Mouse (Mus musculus) G1E-ER4 (cell line): ENCODE measurements around the gene Eci2. TPM values are rescaled to one million over a fixed set of nuclear protein-coding genes. Genes with fewer than 3 reads are reported as not detected.

Experiments used
- GATA1 ChIP-seq: IDR thresholded peaks from one replicate; pipeline ENCODE4 v1.8.0; 2012; ENCODE audit warnings: low read length, inconsistent platforms
- polyA plus RNA-seq: library from polyadenylated mRNA; stranded (reverse); fragments of >175 nt; gene quantifications from 2 replicates; pipeline ENCODE4 v1.2.3, GENCODE M21; 2012

Gene Eci2
- polyA plus RNA-seq, 1 experiment: 5.6 TPM

GRCm38 (mm10) chr13:34995925-34996324 is 31.0 kb downstream of the Eci2 start:
- TF ChIP-seq GATA1: no peak

GRCm38 (mm10) chr13:34993983-34994811 is 32.7 kb downstream of the Eci2 start:
- TF ChIP-seq GATA1: no peak

DNA sequence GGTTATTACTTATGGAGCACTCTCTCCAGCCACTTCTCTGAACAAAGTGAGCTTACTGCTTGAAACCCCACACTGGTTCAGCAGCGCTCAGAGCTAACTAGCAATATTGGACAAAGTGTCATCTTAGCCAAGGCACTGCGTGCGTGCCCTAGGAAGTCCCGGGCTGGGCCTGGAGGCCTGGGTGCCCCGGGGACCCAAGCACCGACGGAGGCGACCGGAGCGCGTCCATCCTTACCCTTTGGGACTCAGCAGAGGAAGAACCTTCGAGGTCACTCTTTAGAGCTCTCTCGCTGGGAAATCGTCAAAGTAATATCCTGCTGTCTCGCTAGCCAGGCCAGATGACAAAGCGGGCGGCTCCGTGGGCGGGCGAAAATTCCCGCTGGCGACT is 33.3 kb downstream of the Eci2 start:
- no peak for TF ChIP-seq GATA1

- TF ChIP-seq GATA1: no peak
Measured at GRCm38 (mm10) chr13:34993085-34993484, 33.8 kb downstream of the Eci2 start.

GRCm38 (mm10) chr13:34991581-34992273 is 35.2 kb downstream of the Eci2 start:
- no peak for TF ChIP-seq GATA1

GRCm38 (mm10) chr13:34977410-34977809 is 49.5 kb downstream of the Eci2 start:
- TF ChIP-seq GATA1: no peak

DNA sequence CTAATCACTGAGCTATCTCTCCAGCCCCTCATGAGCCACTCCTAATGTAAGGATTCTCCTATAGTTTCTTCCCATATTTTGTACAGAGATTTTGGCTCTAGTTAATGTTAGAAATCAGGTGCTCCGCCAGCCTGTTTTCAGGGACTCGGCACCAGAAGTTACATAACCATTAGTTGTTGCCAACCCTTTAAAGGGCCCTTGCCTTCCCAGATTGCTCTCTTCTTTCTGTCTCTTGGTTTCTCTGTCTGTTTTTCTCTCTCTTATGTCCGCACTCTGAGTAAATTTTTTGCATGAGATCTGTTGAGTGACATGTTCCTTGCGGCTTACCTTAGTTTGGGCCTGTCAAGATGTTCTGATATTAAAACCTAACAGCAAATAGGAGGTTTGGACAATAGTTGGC is 50.8 kb downstream of the Eci2 start:
- TF ChIP-seq GATA1: no peak

GRCm38 (mm10) chr13:34973770-34974169 is 53.1 kb downstream of the Eci2 start:
- TF ChIP-seq GATA1: no peak

DNA sequence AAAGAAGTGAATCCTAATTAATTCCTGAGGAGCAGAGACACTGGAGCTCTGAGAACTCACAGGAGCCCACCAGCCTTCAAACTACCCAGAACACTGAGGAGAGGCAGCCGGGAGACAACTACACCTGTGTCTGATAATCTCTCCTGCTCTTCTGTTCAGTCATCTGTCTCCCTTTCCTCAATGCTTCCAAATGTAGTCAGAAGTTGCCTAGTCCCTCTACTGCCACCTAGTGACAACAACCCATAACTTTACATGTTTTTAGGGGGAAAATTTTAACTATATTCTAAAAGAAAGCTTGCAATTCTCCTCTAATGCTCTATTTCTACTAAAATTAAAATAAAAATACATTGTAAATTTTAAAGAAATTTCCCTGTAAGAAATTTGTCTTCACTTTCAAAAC is 53.7 kb downstream of the Eci2 start:
- no peak for TF ChIP-seq GATA1

GRCm38 (mm10) chr13:34964866-34965265 is 62.0 kb downstream of the Eci2 start:
- no peak for TF ChIP-seq GATA1

DNA sequence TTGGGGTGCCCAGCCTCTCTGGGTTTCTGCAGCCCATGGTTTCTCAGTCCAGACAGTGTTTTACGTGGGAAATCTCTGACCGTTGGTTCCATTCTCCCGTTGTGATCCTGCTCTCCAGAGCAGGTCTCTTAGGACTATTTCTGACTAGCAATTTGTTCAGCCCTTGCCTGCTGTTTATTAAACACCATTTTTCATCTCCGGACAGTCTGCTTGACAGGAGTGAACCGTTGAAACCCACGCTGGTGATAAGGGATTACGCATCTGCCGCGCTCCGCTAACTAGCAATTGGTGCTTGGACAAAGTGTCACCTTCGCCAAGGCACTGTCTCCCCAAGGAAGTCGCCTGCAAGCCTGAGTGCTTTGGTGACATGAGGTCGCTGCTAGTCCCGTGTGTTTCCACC is 62.5 kb downstream of the Eci2 start:
- no peak for TF ChIP-seq GATA1

- no peak for TF ChIP-seq GATA1
Measured at GRCm38 (mm10) chr13:34963511-34964397, 63.1 kb downstream of the Eci2 start, which contains the start of gene Eci3. TSS of gene Eci3 (minus strand) at chr13:34963810.

DNA sequence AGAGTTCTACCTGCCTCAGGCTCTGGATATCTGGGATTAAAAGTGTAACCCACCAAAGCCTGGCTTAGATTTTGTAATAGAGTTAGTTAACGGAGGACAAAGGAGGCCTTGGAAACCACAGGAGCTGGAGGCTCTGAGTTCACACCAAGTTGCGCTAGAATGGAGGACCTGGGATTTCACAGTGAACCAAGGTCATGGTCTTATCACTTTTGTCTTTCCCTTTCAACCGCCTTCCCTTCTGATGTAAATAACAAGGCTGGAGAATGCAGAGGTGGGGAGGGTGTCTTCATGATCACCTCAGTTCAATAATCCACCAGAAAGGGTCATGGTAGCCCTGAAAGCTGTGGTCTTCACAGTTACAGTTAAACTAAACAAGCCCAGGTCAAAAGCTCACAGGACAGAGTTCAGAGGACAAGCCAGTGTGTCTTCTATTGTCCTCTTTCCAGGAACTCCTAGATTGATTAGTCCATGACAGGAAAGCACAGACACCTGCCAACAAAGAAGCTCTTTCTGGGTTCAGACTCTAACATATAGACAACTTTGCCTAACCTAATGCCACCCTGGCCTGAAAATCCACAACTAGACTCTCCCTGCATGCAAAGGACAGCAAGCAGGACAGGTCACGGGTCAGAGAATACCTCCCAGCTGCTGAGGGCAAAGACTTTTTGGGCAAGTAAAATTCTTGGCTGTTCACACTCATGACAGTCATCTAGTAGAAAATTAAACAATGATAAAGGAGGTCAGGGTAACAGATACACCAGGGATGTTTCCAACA is 65.7 kb downstream of the Eci2 start:
- TF ChIP-seq GATA1: no peak

DNA sequence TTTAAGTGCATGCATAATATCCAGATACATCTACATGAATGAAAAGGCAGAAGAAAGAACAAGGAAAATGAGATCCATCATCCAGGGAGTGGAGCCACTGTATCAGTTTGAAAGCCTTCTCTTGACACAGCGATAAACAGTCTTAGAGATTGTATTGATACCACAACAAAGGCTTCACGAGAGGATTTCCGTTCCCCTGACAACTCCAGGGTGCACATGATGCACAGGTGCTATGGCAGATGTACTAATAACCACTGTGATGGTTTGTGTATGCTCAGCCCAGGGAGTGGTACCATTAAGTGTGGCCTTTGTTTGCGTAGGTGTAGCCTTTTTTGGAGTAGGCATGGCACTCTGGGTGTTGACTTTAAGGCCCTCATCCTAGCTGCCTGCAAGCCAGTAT is 70.0 kb downstream of the Eci2 start:
- no peak for TF ChIP-seq GATA1

DNA sequence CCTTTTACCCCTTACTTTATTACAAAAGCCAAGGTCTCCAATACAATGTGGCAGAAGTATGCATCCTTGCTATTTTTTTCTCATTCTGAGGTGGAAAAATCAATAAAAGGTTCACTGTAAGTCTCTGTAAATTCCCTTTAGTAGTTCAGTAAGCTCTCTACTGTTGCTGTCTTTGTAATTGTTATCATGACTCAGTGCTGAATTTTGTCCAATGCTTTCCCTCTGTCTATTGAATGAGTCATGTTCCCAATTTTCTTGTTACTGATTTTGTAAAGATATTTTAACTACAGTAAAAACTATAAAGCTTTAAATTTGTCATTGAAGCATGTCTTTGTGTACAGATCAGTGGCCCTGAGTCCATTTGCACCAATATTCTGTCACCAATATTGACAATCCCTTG is 84.5 kb downstream of the Eci2 start:
- TF ChIP-seq GATA1: no peak
